Mouse (Mus musculus) urinary bladder, postnatal 36 days (tissue): ENCODE measurements around the gene Zfp280d.
"Not testable (repeated sequence)": the region's sequence is repeated elsewhere in the genome, so short reads cannot be mapped to it uniquely, and the experiment has no call there.

Experiments used
- DNase-seq, 2 experiments: peaks; one replicate each; pipeline ENCODE4 v3.0.0; 2022; ENCODE audit warnings: low spot score in 2 of 2, mixed read lengths in 1 of 2

Zfp280d gene

DNA sequence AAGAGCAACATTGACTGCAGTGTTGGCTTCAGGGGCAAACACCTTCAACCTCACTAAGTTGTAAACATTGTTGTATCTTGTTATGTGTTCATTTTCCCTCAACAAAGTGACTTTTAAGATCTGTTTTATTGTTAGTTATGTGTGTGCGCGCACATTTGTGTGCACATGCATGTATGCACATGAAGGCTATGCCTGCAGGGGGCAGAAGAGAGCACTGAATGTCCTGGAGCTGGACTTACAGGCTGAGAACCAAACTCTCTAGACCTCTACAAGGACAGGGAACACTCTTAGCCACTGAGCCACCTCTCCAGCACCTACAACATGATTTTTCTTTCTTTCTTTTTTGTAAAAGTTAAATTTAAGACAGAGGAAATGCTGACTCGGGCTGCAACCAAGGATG lies 99.4 kb downstream of the Zfp280d start:
- DNase-seq = no peak

- DNase-seq = no peak
Measured at GRCm38 (mm10) chr9:72374996-72375395, 100.3 kb downstream of the Zfp280d start.

- DNase-seq = no peak
Measured at GRCm38 (mm10) chr9:72375639-72376038, 101.0 kb downstream of the Zfp280d start.

- no peak for DNase-seq
Measured at GRCm38 (mm10) chr9:72385786-72386185, 111.1 kb downstream of the Zfp280d start.

DNA sequence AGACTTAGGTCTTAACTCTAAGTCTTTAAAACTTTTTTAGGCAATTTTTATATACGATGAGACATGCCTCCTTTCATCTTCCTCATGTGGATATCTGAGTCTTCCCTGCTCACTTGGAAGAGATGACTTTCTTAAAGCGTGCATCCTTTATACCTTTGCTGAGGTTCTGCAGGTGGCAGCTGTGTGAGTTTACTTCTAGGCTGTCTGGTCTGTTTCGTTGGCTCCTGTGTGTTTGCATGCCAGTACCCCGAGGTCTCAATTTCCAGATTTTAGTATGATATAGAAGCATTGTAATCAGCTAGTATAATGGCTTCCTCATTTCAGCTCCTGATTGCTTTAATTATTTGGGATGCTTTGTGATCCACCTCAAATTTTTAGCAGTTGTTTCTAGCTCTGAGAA lies 114.3 kb downstream of the Zfp280d start:
- DNase-seq = no peak

GRCm38 (mm10) chr9:72389431-72390002 lies 114.9 kb downstream of the Zfp280d start:
- DNase-seq = no peak

DNA sequence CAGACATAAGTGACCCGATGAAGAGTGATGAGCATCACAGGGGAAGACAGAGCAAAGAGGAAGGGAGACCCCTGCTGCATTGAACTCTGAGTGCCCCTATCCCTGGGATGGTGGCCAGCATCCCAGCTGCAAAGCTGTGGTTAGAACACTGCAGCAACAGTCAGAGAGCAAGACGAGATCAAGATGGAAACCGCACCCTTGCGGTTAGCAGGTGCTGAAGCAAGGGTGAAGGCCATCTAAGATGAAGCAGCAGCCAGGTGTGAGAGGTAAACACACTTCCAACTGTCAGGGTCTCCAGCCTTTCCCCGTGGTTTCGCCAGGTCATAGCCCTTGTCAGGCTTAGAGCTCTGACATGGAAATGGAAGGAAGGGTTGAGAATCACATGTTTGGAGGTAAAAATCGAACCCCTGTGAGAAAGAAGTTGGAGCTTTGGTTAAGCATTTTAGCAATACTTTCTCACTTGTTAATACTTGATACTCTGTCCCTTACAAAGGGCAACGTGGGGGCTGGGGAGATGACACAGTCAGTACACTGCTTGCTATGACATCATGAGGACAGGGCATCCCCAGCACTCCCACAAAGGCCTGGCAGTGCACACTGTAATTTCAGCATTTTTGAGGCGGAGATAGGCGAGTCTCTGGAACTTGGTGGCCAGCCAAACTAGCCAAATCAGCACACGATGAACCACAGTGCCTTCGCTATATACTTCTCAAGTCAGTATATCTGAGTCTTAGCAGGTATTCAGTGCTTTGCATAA lies 115.8 kb downstream of the Zfp280d start:
- no peak for DNase-seq

DNA sequence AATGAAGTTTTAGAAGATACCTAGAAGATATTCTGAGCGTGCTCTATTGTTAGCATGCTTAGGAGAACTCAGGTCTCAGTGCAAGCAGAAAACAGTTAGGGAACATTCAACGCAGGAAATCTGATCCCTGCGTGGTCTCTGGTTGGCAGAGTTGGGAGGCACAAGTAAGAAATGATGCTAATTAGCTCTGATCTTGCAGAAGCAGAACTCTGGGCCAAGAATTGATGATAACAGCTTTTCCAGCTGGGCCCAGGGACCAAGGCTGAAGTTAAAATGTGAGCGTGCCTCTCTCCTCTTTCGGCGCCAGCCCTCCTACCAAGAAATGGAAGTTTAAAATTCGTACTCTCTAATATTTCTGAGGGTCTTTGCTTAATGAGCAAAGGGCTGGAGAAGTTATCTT lies 118.0 kb downstream of the Zfp280d start:
- no peak for DNase-seq

DNA sequence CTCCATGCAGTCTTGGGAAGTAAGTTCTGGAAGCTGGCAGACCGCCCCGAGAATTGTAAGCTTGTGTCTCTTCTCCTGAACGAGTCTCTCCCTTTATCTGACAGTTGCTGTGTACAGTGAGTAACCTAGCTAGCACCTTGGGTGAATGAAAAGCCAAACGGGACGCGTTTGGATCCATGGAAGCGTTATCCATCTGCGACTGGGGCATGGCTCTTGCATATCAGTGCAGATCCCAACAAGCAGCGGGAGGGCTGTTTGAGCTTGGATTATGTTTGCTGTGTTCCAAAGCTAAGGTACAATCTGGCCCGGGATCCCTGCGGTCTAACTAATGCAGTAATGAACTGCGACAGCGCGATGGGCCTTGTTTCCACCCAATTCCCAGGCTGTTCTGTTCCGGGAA lies 118.6 kb downstream of the Zfp280d start:
- no peak for DNase-seq

DNA sequence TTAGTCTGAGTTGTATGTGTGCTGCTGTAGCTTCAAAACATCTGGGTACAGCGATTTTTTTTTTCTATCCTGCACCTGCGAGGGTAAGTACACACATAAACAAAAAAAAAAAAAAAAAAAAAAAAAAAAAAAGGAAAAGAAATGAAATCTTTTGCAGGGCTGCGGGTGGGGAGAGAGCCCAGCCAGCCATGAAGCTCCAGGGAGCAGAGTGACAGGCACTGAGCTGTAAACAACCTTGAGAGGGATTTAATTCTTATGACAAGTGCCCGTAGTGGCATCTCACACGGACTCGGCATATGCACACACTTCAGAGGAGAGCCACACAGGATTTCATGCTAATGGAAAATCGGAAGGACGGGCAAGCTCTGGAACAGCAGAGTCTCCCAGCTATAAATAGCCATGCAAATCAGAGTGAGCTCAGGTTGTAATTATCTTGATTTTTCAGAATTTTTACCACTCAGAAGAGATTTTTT lies 119.2 kb downstream of the Zfp280d start:
- no peak for DNase-seq

- DNase-seq = no peak
Measured at GRCm38 (mm10) chr9:72400121-72400520, 125.5 kb downstream of the Zfp280d start.

DNA sequence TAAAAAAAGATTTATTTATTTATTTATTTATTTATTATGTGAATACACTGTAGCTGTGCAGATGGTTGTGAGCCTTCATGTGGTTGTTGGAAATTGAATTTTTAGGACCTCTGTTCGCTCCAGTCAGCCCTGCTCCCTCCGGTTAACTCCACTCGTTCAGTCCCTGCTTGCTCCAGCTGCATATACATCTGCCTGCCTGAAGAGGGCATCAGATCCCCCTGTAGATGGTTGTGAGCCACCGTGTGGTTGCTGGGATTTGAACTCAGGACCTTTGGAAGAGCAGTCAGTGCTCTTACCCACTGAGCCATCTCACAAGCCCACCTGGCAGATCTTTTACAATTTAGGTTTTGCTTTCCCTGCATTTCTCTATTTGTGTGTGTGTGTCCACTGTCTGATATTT lies 127.1 kb downstream of the Zfp280d start:
- not testable (repeated sequence) for DNase-seq

- no peak for DNase-seq
Measured at GRCm38 (mm10) chr9:72403421-72403820, 128.8 kb downstream of the Zfp280d start.

- no peak for DNase-seq
Measured at GRCm38 (mm10) chr9:72404446-72404845, 129.8 kb downstream of the Zfp280d start.

DNA sequence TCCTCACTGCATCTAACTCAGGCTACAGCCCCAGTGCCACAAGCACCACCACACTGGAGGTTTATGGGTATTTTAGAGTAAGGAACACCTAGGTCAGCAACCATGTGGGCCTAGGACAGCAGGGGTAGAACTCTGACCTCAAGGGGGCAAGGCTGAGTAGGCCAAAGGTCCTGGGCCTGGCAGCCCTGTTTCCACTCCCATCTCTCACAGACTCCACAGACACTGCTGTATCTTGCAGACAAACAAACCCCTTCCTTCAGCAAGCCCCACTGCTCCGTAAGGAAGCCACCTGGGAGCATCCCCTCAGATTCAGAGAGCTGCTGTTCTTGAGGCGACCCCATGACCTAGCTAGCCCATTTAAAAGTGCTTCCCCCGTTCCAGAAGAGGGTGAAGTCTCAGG lies 130.3 kb downstream of the Zfp280d start:
- no peak for DNase-seq

GRCm38 (mm10) chr9:72405882-72406638 lies 131.4 kb downstream of the Zfp280d start:
- DNase-seq = no peak

DNA sequence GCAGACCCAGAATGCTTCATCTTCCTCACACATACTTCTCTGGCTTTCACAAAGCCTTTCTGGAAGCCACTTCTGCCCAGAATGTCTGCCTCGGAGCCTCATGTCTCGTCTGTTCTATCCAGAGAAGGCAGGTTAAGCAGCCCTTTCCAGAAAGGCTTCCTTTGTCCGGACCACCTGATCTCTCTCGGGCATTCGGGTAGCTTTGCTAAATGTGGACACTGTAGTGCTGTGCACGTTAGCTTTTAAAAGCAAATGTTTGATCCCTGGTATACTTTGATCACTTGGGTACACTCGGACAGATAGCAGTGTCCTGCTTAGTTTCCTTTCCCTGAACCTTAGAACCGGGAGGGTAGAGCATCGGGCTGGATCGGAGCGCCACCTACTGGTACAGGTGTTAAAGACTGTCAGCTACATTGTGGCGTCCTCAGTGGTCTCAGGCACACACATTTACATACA lies 133.5 kb downstream of the Zfp280d start:
- peak; percentile 62 to 71 for DNase-seq

GRCm38 (mm10) chr9:72409381-72410225 lies 134.9 kb downstream of the Zfp280d start:
- no peak for DNase-seq

- DNase-seq = no peak
Measured at GRCm38 (mm10) chr9:72411746-72412145, 137.1 kb downstream of the Zfp280d start.
